Mouse (Mus musculus) embryonic fibroblast, embryonic 13.5 days (primary cell): Measurements from ENCODE around the gene Urgcp.

Experiments used
- CTCF ChIP-seq: IDR thresholded peaks from 2 replicates; pipeline ENCODE4 v1.5.1; 2011; ENCODE audit warnings: mild to moderate bottlenecking, control low read depth, low read length, moderate library complexity, borderline replicate concordance; ENCODE audit not compliant: insufficient read depth
- POLR2A ChIP-seq: IDR thresholded peaks from 2 replicates; pipeline ENCODE4 v1.6.1; 2011; ENCODE audit warnings: low read depth, mild to moderate bottlenecking, control low read depth, low read length, moderate library complexity

GRCm38 (mm10) chr11:5802457-5803217 lies 40.5 kb upstream of the Urgcp start:
- TF ChIP-seq POLR2A (no peak), CTCF (no peak)
